Mouse (Mus musculus) adrenal gland, adult 18-20 months (tissue): ENCODE data around the gene Os9. TPM values are rescaled to one million over a fixed set of nuclear protein-coding genes. Genes with fewer than 3 reads are reported as not detected.

Experiments used
- DNase-seq, 2 experiments: peaks; one replicate each; pipeline ENCODE4 v3.0.0; 2021 to 2022; ENCODE audit warnings: low spot score in 2 of 2
- total RNA-seq, 2 experiments: library from RNA; stranded (reverse); gene quantifications; 1 replicate in 1 of 2; 2 replicates in 1 of 2; pipeline ENCODE4 v1.2.3; 2021

Gene Os9
- total RNA-seq, 2 experiments from 2014 or later, result 114 to 147 TPM

DNA sequence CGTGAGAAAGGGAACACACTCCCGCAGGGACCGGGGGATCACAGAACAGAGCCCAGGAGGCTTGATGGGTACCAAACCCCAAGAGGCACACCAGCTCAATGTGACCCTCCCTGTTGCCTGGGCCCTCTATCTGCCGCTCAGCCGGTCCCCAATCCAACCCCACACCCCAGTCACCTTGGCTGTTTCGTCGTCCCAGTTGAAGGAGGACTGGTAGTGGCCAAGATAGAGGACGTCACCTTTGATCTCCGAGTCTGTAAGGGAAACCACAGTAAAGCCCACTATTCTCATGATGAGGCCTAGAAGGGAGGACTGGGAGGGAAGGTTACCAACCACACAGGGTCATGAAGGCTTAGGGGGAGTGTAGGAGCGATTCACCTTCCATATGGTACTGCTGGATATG, 1.7 kb downstream of the Os9 start:
- no peak for DNase-seq

DNA sequence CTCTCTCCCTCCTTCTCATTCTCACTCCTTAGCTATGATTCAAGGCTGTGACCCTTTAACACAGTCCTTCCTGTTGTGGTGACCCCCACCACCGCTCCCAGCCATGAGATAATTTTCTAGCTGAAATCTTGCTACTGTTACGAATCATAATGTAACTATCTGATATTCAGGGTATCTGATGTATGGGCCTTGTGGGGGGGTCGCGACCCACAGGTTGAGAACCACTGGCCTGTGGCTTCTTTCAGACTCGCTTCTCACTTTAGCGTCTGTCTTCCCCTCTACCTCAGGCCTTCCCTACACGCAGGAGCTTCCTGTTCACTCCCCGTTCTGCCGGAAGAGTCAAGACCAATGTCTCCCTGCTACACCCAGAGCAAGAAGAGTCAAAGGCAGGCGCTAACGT, 2.5 kb downstream of the Os9 start:
- no peak for DNase-seq

DNA sequence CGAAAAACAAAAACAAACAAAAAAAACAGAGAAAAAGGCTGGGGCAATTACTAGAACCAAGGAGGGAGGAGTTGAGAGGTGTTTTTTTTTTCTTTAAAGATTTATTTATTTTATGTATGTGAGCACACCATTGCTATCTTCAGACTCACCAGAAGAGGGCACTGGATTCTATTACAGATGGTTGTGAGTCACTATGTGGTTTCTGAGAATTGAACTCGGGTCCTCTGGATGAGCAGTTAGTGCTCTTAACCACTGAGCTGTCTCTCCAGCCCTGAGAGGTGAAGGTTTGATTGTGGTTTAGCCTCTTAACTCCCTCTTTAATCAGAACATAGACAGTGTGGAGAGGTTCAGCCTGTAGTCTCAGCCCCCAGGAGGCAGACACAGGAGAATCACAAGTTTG, 5.9 kb downstream of the Os9 start:
- DNase-seq, result no peak

DNA sequence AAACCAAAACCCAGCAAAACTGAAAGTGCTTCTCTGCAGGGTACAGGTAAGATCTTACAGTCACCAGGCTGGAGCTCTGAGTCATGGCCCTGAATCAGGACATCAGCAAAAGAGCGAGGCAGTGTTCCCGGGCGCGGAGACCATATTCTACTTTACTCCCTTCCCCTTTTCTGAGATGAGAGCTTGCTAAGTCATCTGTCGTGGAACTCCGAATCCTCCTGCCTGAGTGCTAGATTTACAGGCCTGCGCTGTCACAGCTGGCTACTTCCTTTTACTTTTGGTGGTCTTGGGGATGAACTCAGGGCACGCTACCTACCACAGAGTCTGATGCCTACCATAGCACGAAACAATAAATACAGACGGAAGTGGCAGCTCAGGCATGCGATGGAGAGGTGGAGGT, 6.5 kb downstream of the Os9 start:
- DNase-seq, result no peak

DNA sequence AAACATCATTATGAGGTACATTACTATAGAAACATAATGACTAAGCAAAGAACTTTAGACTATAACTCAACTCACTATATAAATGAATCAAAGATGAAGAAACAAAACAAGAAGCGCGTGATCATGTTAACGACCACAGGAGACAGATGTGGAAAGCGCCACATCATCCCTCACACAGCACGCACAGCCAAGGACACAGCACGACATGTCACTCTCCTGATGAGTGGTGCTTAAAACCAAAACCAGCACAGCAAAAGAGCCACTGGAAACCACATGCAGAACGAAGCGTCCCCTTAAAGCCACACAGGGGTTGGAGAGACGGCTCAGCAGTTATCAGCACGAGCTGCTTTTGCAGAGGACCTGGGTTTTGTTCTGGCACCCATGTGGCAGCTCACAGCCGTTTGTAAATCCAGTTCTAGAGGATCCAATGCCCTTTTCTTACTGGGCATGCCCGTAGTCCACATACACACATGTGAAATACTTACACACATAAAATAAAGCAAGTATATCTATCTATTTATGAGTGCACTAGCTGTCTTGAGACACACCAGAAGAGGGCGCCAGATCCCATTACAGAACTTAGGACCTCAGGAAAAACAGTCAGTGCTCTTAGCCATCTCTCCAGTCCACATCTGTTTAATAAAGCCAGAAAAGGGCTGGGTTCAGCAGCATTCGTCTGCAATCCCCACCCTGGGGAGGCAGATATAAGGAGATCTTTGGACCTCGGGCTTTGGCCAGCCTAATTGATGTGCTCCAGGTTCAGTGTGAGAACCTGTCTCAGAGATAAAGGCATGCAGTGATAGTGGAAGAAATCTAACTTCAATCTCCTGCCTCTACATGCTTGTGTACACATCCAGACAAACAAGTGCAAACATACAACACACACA, 9.7 kb downstream of the Os9 start:
- no peak for DNase-seq

DNA sequence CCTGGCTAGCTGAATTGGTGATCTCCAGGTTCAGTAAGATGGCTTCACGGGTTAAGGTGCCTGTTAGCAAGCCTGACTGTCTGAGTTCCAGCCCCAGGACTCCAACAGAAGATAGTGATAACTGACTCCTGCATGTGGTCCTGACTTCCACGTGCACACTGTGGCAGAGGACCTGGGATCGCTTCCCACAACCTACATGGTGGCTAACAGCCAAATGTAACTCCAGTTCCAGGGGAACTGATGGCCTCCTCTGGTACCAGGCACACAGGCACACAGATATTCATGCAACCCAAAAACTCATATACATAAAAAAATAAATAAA, 12.7 kb downstream of the Os9 start:
- DNase-seq, result no peak

DNA sequence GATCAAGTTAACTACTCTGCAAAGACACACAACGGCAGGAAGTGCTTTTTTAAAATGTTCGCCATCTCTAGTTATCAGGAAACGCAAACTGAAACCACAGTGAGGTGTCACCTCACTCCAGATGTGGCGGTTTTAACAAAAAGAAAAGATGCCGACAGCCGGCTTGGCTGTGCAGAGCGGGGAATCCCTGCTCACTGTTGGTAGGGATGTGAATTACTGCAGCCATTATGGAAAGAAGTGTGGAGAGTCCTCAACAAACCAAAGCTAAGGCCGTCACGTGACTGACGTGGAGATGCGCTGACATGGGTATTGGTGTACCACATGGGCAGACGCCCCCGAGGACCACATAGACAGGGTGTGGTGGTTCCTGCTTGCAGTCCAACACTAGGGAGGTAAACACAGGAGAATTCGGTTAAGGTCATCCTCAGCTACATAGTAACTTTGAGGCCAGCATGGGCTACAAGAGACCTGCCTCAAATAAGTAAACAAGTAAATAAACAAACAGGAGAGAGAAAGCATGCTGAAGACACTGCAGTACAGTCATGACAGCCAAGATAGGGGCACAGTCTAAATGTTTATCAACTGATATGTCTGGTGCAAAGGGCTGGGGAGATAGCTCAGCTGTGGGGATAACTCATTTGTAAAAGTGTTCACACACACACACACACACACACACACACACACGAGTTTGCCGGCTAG, 13.2 kb downstream of the Os9 start:
- DNase-seq, result no peak

DNA sequence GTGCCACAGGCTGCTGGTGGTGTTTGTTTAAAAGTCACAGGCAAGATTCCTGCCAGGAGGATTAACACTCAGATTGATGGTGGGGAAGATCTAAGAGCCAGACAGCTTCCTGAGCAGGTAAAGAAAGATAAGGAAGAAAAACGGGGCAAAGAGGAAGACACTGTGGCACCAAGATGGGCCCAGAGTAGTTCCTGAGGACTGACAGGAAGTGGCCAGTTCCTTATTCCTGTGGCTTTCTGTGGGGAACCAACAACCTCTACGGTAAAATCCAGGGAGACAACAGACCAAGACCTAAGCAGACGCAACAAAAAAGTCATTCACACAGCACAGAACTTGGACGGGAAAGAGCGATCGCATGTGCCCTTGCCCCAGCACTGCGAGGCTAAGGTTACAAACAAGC, 17.3 kb downstream of the Os9 start:
- DNase-seq, result no peak

DNA sequence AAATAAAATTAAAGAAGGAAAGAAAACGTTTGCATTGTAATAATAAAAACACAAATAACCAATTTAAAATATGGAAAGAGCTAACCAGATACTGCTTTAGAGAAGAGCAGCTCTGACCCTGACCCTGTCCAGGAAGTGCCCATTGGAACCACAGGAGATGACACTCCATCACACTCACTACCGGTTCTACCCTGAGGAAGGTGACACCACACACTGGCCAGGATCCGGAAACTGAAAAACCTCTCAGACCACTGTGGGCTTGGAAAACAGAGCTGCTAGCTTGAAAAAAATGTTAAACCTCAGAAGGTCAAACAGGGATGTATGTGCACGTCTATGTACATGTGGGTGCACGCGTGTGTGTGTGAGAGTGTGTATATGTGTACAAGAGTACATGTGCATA, 19.8 kb downstream of the Os9 start:
- DNase-seq, result no peak

DNA sequence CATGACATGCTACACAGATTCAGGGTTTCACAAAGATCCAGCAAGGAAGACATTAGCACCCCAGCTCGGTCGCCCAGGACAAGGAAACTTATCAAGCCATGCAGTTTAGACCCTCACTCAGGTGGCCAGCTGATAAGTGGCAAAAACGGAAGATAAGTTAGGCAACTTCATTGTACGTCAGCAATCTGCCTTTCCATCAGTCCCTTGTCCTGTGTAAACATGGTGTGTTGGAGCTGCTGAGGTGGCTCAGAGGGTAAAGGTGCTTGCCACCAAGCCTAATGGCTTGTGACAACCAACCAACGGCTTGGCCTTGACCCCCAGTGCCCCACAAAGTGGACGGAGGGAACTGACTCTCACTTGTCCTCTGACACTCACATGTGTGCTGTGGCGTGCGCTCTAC, 20.5 kb downstream of the Os9 start:
- no peak for DNase-seq

DNA sequence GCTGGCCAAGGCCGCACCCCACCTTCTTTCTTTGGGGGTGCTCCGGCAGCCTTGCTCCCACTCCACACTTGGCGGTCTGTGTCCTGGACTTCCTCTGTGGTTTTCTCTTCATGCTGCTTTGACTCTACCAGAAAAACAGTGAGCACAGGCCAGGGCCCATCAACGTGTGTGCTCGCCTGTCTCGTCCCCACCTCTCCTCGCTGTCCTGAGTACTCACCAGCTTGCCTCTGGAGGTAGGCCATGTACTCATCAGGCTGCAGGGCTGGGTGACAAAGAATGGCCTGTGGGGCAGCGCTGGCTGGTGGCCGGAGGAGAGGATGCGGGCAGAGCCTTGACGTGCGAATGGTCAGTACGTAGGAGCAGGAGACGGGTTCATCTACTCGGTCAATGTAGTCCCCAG, 21.1 kb downstream of the Os9 start:
- no peak for DNase-seq

DNA sequence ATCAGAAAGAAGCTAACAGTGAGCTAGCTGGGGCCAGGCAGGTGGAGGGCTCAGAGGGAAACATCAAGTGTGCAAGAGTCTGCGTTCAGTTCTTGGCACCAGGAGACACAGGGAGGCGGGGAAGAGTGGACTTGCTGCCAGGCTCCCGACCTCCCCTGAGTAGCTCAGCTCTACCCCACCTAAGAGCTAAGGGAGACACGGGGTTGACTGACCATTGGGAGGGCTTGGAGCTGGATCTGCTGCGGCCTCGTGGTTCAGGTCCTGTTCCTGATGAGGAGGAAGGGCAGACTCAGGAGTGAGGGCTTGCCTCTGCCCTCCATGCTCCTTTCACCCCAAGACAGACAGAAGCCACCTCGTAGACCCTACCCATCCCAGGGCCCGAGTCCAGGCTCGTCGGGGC, 21.7 kb downstream of the Os9 start:
- no peak for DNase-seq

DNA sequence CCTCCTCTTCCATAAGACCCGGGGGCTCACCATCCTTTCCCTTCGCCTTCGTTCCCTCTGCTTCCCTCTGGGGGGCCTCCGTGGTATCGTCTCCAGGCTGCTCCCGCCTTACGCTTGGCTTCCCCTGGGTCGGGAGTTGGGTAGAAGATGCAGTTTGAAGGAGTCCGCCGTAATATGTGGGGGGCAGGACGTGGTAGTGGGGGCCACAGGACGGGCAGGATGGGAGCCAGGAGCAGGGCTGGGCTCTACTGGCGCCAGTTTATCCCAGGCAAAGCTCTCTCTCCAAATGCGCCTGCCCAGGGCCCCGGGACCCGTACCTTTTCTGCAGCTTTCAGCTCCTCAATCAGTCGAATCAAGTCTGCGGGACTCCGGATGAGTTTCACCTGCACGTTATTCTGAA, 22.4 kb downstream of the Os9 start:
- DNase-seq, result no peak

DNA sequence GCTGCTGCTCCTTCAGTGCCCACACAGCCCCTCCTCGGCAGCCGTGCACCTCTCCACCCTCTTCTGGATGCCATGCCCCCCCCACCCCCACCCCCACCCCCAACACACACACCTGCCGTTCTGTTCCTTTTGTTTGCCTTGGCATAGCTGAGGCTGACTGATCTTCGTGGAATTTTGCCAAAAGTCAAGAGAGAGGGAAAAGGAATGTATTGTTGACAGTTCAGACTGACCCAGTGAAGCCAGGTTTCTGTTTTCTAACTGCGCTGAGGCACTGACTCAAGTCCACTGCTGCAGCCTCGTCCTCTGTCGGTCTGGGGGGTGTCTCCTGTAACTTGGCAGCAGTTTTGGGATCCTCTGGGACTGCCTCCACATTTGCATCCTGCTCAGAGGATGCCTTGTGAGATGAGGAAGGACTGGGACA, 26.5 kb downstream of the Os9 start:
- DNase-seq, result no peak

DNA sequence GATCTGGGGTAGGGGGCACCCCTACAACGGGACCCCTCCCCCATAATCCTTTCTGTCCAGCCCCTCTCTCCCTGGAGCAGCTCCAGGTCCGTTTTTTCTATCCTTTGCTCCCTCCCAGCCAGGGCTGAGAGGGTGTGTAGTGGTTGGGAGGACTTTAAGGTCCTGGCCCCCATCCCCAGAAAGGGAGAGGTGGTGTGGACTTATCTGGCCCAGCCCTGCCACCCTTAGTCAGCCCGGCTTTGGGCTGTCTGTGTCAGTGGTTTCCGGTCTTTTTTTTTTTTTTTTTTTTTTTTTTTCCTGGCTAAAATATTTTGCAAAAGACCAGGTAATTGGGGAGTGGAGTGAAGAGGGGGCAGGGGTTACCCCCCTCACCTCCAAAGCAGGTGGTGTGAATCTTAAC, 28.2 kb downstream of the Os9 start:
- DNase-seq, result no peak

DNA sequence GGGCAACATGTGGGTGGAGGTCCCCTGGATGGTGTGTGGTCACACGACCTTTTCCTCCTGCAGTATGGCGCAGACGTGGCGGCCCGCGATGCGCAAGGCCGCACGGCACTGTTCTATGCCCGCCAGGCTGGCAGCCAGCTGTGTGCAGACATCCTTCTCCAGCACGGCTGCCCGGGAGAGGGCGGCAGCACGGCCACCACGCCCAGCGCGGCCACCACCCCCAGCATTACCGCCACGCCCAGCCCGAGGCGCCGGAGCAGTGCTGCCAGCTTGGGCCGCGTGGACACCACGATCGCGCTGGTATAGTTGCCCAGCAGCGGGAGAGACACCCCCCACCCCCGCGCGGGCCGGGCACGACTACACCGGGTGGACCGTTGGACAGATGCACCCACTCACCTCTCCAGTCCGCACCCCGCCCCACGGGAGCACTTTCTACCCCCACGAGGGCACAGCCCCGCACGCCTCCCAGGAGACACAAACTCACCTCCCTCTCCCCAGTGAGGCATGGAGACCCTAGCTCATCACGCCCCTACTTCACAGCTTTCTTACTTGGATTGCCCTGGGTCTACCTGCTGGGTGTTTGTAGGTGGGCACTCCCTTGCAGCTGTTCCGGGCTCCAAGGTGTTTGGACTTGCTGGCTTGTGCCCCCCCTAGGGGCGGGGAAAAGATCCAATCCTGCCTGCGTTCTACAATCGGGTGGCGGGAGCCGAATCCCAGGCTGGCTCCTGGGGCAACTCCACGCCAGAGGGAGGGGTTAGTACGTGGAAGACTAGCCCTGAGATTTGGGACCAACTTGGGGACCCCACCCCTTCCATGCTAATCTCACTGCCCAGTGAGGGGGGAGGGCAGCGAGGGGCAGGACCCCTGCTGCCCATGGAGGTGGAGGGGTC, 29.2 kb downstream of the Os9 start:
- DNase-seq, result peak; percentile 43 to 47

DNA sequence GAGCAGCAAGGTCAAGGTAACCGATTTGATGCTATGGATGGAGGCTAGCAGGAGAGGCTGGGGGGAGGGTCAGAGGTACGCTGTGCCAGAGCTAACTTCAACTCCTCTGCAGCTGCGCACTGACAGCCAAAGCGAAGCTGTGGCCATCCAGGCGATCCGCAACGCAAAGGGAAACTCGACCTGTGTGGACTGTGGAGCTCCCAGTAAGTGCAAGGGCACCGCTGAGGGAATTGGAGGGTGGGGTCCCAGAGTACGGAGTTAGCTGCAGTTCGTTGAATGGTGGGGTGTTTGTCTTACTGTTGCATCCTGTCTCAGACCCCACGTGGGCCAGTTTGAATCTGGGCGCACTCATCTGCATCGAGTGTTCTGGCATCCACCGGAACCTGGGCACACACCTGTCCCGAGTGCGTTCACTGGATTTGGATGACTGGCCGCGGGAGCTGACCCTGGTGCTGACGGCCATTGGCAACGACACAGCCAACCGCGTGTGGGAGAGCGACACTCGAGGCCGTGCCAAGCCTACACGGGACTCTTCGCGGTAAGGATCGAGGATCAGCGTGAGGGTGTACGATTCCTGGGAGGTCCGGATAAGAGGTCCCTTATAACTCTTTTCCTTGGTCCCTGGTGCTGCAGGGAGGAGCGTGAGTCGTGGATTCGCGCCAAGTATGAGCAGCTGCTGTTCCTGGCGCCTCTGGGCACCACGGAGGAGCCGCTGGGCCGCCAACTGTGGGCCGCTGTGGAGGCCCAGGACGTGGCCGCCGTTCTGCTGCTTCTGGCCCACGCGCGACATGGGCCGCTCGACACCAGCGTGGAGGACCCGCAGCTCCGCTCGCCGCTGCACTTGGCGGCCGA, 30.1 kb downstream of the Os9 start:
- DNase-seq, result peak in 1 of 2 experiments; percentile 48

DNA sequence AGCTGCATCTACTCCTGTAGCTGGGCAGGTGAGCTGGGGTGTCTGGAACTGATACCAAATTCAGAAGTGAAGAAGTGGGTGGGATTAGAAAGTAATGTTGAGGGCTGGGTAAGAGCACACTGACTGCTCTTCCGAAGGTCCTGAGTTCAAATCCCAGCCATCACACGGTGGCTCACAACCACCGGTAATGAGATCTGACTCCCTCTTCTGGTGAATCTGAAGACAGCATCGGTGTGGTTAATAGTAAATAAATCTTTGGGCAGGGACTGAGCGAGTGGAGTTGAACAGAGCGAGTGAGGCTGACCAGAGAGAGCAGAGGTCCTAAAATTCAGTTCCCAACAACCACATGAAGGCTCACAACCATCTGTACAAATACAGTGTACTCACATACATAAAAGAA, 35.3 kb downstream of the Os9 start:
- no peak for DNase-seq

DNA sequence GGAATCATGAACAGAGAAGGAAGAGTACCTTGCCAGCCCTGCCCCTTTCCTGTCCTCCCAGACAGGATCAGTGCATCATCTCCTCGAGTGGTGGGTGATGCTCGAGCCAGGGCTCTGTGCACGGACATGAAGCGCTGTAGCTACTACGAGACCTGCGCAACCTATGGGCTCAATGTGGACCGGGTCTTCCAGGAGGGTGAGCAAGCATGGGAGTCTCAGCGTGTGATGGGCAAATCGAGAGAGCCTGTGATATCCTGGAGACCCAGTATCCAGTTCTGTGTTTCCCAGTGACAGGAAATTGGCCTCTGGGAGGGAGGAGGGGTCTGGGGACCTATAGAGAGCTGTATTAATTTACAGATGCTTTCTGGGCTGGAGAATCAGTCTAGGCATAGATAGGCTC, 35.9 kb downstream of the Os9 start:
- no peak for DNase-seq

DNA sequence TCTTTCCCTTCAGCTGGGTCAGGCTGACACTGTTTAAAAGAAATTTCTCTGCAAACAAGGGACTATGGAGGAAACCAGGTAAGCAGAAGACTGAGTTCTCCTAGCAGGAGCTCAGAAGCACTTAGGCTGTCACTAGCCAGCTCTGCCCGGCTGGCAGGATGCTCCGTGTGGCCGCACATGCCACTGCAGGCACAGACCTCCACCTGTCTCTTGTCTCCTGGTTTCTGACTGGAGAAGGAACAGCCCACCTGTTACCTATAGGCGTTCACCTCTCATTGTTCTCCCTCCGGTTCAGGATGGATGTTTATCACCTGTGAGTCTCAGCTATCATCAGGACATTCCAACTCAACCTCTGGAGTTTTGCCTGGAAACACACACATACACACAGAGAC, 37.0 kb downstream of the Os9 start:
- DNase-seq, result no peak
